Mouse (Mus musculus): ENCODE measurements around the gene Cacna1a. TPM values are rescaled to one million over a fixed set of nuclear protein-coding genes. Genes with fewer than 3 reads are reported as not detected.

Cacna1a gene
- polyA plus RNA-seq, 1 experiment from 2014 or later = 3.8 TPM

GRCm38 (mm10) chr8:84413886-84414851 is 25.9 kb downstream of the Cacna1a start:
- peak; percentile 74 for DNase-seq
- H3K36me3 ChIP-seq (ENCODE audit: insufficient read depth) = no peaks in the 10 kb centered on the region
- H3K9ac ChIP-seq = peak overlapping the region; percentile 51
- H3K9me3 ChIP-seq (ENCODE audit: low read depth, low read length) = no peaks in the 10 kb centered on the region
- peaks cover 56% of the 10 kb centered on the region for H3K27me3 ChIP-seq (ENCODE audit: insufficient read depth, low read length)
- H3K27ac ChIP-seq (ENCODE audit: low read depth) = no peak overlapping the region
- H3K4me2 ChIP-seq = peak overlapping the region; percentile 95
- ATAC-seq (ENCODE audit: insufficient read depth) = peak; percentile 72
- no peaks in the 10 kb centered on the region for H3K4me1 ChIP-seq (ENCODE audit: insufficient read depth)
- H3K4me3 ChIP-seq (ENCODE audit: low read depth, low read length) = peak overlapping the region; percentile 51
- TF ChIP-seq CTCF (IDR thresholded peaks at IDR 0.05; ENCODE audit: low read depth) = no peak
- WGBS = 2% methylated on average over 70 of the region's 72 CpGs

GRCm38 (mm10) chr8:84414918-84415317 is 26.7 kb downstream of the Cacna1a start:
- Histone ChIP-seq H3K4me2 (peak overlapping the region; percentile 95), H3K27ac (ENCODE audit: low read depth) (no peak overlapping the region), H3K9me3 (ENCODE audit: low read depth, low read length) (no peaks in the 10 kb centered on the region), H3K4me1 (ENCODE audit: insufficient read depth) (no peaks in the 10 kb centered on the region), H3K36me3 (ENCODE audit: insufficient read depth) (no peaks in the 10 kb centered on the region), H3K4me3 (ENCODE audit: low read depth, low read length) (peak overlapping the region; percentile 51), H3K9ac (peak overlapping the region; percentile 51), H3K27me3 (ENCODE audit: insufficient read depth, low read length) (peaks cover 56% of the 10 kb centered on the region)
- 1% methylated on average over 19 of the region's 20 CpGs for WGBS
- no peak for TF ChIP-seq CTCF (IDR thresholded peaks at IDR 0.05; ENCODE audit: low read depth)
- peak; percentile 17 for DNase-seq
- no peak for ATAC-seq (ENCODE audit: insufficient read depth)

GRCm38 (mm10) chr8:84415378-84415898 is 27.2 kb downstream of the Cacna1a start:
- Histone ChIP-seq H3K4me3 (ENCODE audit: low read depth, low read length) (peak overlapping the region; percentile 51), H3K36me3 (ENCODE audit: insufficient read depth) (no peaks in the 10 kb centered on the region), H3K27ac (ENCODE audit: low read depth) (no peak overlapping the region), H3K27me3 (ENCODE audit: insufficient read depth, low read length) (peaks cover 56% of the 10 kb centered on the region), H3K9ac (peak overlapping the region; percentile 41), H3K4me1 (ENCODE audit: insufficient read depth) (no peaks in the 10 kb centered on the region), H3K9me3 (ENCODE audit: low read depth, low read length) (no peaks in the 10 kb centered on the region), H3K4me2 (peak overlapping the region; percentile 95)
- peak; percentile 55 for ATAC-seq (ENCODE audit: insufficient read depth)
- no peak for TF ChIP-seq CTCF (IDR thresholded peaks at IDR 0.05; ENCODE audit: low read depth)
- WGBS = under 1% methylated on average over 64 of the region's 64 CpGs
- peak; percentile 53 for DNase-seq

GRCm38 (mm10) chr8:84416041-84416440 is 27.8 kb downstream of the Cacna1a start:
- no peak for TF ChIP-seq CTCF (IDR thresholded peaks at IDR 0.05; ENCODE audit: low read depth)
- H3K9ac ChIP-seq = no peak overlapping the region

GRCm38 (mm10) chr8:84416915-84417314 is 28.7 kb downstream of the Cacna1a start:
- Histone ChIP-seq H3K4me1 (ENCODE audit: insufficient read depth) (no peaks in the 10 kb centered on the region), H3K27ac (ENCODE audit: low read depth) (no peak overlapping the region), H3K27me3 (ENCODE audit: insufficient read depth, low read length) (peaks cover 54% of the 10 kb centered on the region), H3K36me3 (ENCODE audit: insufficient read depth) (no peaks in the 10 kb centered on the region), H3K9me3 (ENCODE audit: low read depth, low read length) (no peaks in the 10 kb centered on the region), H3K9ac (no peak overlapping the region), H3K4me2 (no peak overlapping the region), H3K4me3 (ENCODE audit: low read depth, low read length) (no peak overlapping the region)
- DNase-seq (no peak), ATAC-seq (ENCODE audit: insufficient read depth) (no peak)
- no peak for TF ChIP-seq CTCF (IDR thresholded peaks at IDR 0.05; ENCODE audit: low read depth)
- WGBS = 76% methylated on average over 6 of the region's 6 CpGs

More at GRCm38 (mm10) chr8:84416041-84416440, 27.8 kb downstream of the Cacna1a start:
- H3K4me3 ChIP-seq (ENCODE audit: low read depth, low read length) = peak overlapping the region; percentile 51
- H3K4me2 ChIP-seq = peak overlapping the region; percentile 95
- no peaks in the 10 kb centered on the region for H3K4me1 ChIP-seq (ENCODE audit: insufficient read depth)
- 21% methylated on average over 14 of the region's 14 CpGs for WGBS
- no peaks in the 10 kb centered on the region for H3K9me3 ChIP-seq (ENCODE audit: low read depth, low read length)
- peaks cover 56% of the 10 kb centered on the region for H3K27me3 ChIP-seq (ENCODE audit: insufficient read depth, low read length)
- no peak overlapping the region for H3K27ac ChIP-seq (ENCODE audit: low read depth)
- no peak for DNase-seq
- no peaks in the 10 kb centered on the region for H3K36me3 ChIP-seq (ENCODE audit: insufficient read depth)
- ATAC-seq (ENCODE audit: insufficient read depth) = no peak

GRCm38 (mm10) chr8:84417840-84418239 is 29.6 kb downstream of the Cacna1a start:
- no peak for DNase-seq

GRCm38 (mm10) chr8:84424426-84424825 is 36.2 kb downstream of the Cacna1a start:
- DNase-seq (no peak), ATAC-seq (ENCODE audit: insufficient read depth) (no peak)
- no peaks in the 10 kb centered on the region for H3K4me1 ChIP-seq (ENCODE audit: insufficient read depth)
- TF ChIP-seq CTCF (IDR thresholded peaks at IDR 0.05; ENCODE audit: low read depth) = no peak
- 57% methylated on average over 3 of the region's 3 CpGs for WGBS
- no peak overlapping the region for H3K4me3 ChIP-seq (ENCODE audit: low read depth, low read length)
- H3K27ac ChIP-seq (ENCODE audit: low read depth) = no peak overlapping the region
- no peak overlapping the region for H3K4me2 ChIP-seq
- no peaks in the 10 kb centered on the region for H3K36me3 ChIP-seq (ENCODE audit: insufficient read depth)
- H3K27me3 ChIP-seq (ENCODE audit: insufficient read depth, low read length) = no peaks in the 10 kb centered on the region
- no peak overlapping the region for H3K9ac ChIP-seq
- no peaks in the 10 kb centered on the region for H3K9me3 ChIP-seq (ENCODE audit: low read depth, low read length)

More at GRCm38 (mm10) chr8:84417840-84418239, 29.6 kb downstream of the Cacna1a start:
- TF ChIP-seq CTCF (IDR thresholded peaks at IDR 0.05; ENCODE audit: low read depth) = no peak
- H3K27ac ChIP-seq (ENCODE audit: low read depth) = no peak overlapping the region
- no peak for ATAC-seq (ENCODE audit: insufficient read depth)
- no peaks in the 10 kb centered on the region for H3K36me3 ChIP-seq (ENCODE audit: insufficient read depth)
- H3K9me3 ChIP-seq (ENCODE audit: low read depth, low read length) = no peaks in the 10 kb centered on the region
- H3K9ac ChIP-seq = no peak overlapping the region
- peaks cover 54% of the 10 kb centered on the region for H3K27me3 ChIP-seq (ENCODE audit: insufficient read depth, low read length)
- 47% methylated on average over 5 of the region's 5 CpGs for WGBS
- H3K4me1 ChIP-seq (ENCODE audit: insufficient read depth) = no peaks in the 10 kb centered on the region
- no peak overlapping the region for H3K4me2 ChIP-seq
- no peak overlapping the region for H3K4me3 ChIP-seq (ENCODE audit: low read depth, low read length)
